Mouse (Mus musculus): Measurements from ENCODE around the gene Ncbp2. TPM values are rescaled to one million over a fixed set of nuclear protein-coding genes. Genes with fewer than 3 reads are reported as not detected.

Gene Ncbp2
- polyA plus RNA-seq, 1 experiment from 2014 or later, result 147 TPM

GRCm38 (mm10) chr16:32002509-32003477 is 54.5 kb downstream of the Ncbp2 start, which contains the start of gene Senp5:
TSS of gene Senp5 (minus strand) at chr16:32003287.
- Histone ChIP-seq H3K27me3 (ENCODE audit: low read depth, poor library complexity, severe bottlenecking) (no peaks in the 10 kb centered on the region), H3K9me3 (replicated peaks) (no peaks in the 10 kb centered on the region), H3K27ac (peak within 1 kb of the TSS; percentile 88), H3K4me3 (peak within 1 kb of the TSS; percentile 90), H3K36me3 (peaks cover 28% of the 10 kb centered on the region), H3K4me1 (peaks cover 23% of the 10 kb centered on the region)
- WGBS, result 2% methylated on average over 66 of the region's 66 CpGs
- peak; percentile 88 for DNase-seq (ENCODE audit: low spot score)

GRCm38 (mm10) chr16:32004731-32005130 is 56.4 kb downstream of the Ncbp2 start:
- Histone ChIP-seq H3K9me3 (replicated peaks) (no peaks in the 10 kb centered on the region), H3K4me3 (no peak overlapping the region), H3K27me3 (ENCODE audit: low read depth, poor library complexity, severe bottlenecking) (no peaks in the 10 kb centered on the region), H3K36me3 (peaks cover 12% of the 10 kb centered on the region), H3K4me1 (peaks cover 26% of the 10 kb centered on the region), H3K27ac (no peak overlapping the region)
- WGBS, result 97% methylated on average over 3 of the region's 3 CpGs
- DNase-seq (ENCODE audit: low spot score), result no peak

GRCm38 (mm10) chr16:32008529-32009293 is 60.4 kb downstream of the Ncbp2 start:
- Histone ChIP-seq H3K4me1 (peaks cover 3% of the 10 kb centered on the region; the same call in 1 of the 2 replicates), H3K4me3 (no peak overlapping the region), H3K9me3 (replicated peaks) (no peaks in the 10 kb centered on the region), H3K27me3 (ENCODE audit: low read depth, poor library complexity, severe bottlenecking) (no peaks in the 10 kb centered on the region), H3K27ac (no peak overlapping the region), H3K36me3 (peaks cover 11% of the 10 kb centered on the region)
- 77% methylated on average over 10 of the region's 10 CpGs for WGBS
- no peak for DNase-seq (ENCODE audit: low spot score)

GRCm38 (mm10) chr16:32009913-32010312 is 61.6 kb downstream of the Ncbp2 start:
- Histone ChIP-seq H3K27ac (no peak overlapping the region), H3K27me3 (ENCODE audit: low read depth, poor library complexity, severe bottlenecking) (no peaks in the 10 kb centered on the region), H3K36me3 (peaks cover 21% of the 10 kb centered on the region), H3K9me3 (replicated peaks) (no peaks in the 10 kb centered on the region), H3K4me3 (no peak overlapping the region), H3K4me1 (0 out of 2 replicates have a peak, but pooled peaks cover 3% of the 10 kb centered on the region)
- 49% methylated on average over 5 of the region's 5 CpGs for WGBS
- DNase-seq (ENCODE audit: low spot score), result no peak

GRCm38 (mm10) chr16:32010330-32010729 is 62.0 kb downstream of the Ncbp2 start:
- no peak overlapping the region for H3K27ac ChIP-seq
- H3K4me3 ChIP-seq, result no peak overlapping the region
- H3K36me3 ChIP-seq, result peaks cover 25% of the 10 kb centered on the region
- 91% methylated on average over 4 of the region's 4 CpGs for WGBS
- no peaks in the 10 kb centered on the region for H3K27me3 ChIP-seq (ENCODE audit: low read depth, poor library complexity, severe bottlenecking)
- 0 out of 2 replicates have a peak, but pooled peaks cover 3% of the 10 kb centered on the region for H3K4me1 ChIP-seq
- DNase-seq (ENCODE audit: low spot score), result no peak
- no peaks in the 10 kb centered on the region for H3K9me3 ChIP-seq (replicated peaks)

Small RNA genes within 50 kb of the gene (microRNA-seq; reads per million reads assigned to microRNA genes)
- gene Gm26269, result not detected

Other genes with a start within 250 kb of the Ncbp2 start
- gene Meltf, start 69.7 kb upstream of the Ncbp2 start, polyA plus RNA-seq (2016; fragmentation: Nextera tagmentation; extraction: Ambion mirVana), result 0.06 and 0.18 TPM in 2 replicates
- 1.0 and 1.2 TPM in 2 replicates for gene Pigz, start 14.7 kb upstream of the Ncbp2 start, polyA plus RNA-seq (2016; fragmentation: Nextera tagmentation; extraction: Ambion mirVana)
- 84.2 and 87.2 TPM in 2 replicates for gene 0610012G03Rik, start within 50 bp of the Ncbp2 start, polyA plus RNA-seq (2016; fragmentation: Nextera tagmentation; extraction: Ambion mirVana)
- 20.8 and 22.1 TPM in 2 replicates for gene Senp5, start 54.8 kb downstream of the Ncbp2 start, polyA plus RNA-seq (2016; fragmentation: Nextera tagmentation; extraction: Ambion mirVana)
- gene Pak2, start 130.8 kb downstream of the Ncbp2 start, polyA plus RNA-seq (2016; fragmentation: Nextera tagmentation; extraction: Ambion mirVana), result 35.8 and 38.1 TPM in 2 replicates
- gene Pigx, start 151.2 kb downstream of the Ncbp2 start, polyA plus RNA-seq (2016; fragmentation: Nextera tagmentation; extraction: Ambion mirVana), result 147 and 150 TPM in 2 replicates
- 36.6 and 39.5 TPM in 2 replicates for gene Cep19, start 151.3 kb downstream of the Ncbp2 start, polyA plus RNA-seq (2016; fragmentation: Nextera tagmentation; extraction: Ambion mirVana)
- 7.5 and 9.7 TPM in 2 replicates for gene Nrros, start 217.1 kb downstream of the Ncbp2 start, polyA plus RNA-seq (2016; fragmentation: Nextera tagmentation; extraction: Ambion mirVana)
- gene Bex6, start 231.3 kb downstream of the Ncbp2 start, polyA plus RNA-seq (2016; fragmentation: Nextera tagmentation; extraction: Ambion mirVana), result 0.25 and 0.26 TPM in 2 replicates

All from limb, embryonic 10.5 days (tissue).